Mouse (Mus musculus) stomach, embryonic 14.5 days (tissue): ENCODE measurements around the gene Tm9sf1. TPM values are rescaled to one million over a fixed set of nuclear protein-coding genes. Genes with fewer than 3 reads are reported as not detected.

Experiments used
- ATAC-seq: fragments of 200-750 bp; cut with Nextera tagmentation; 2 replicates; pipeline ENCODE4 v1.8.0; 2017; ENCODE audit warnings: low read depth, moderate TSS enrichment; ENCODE audit not compliant: insufficient number of reproducible peaks, insufficient read depth, low FRiP score
- H3K27ac ChIP-seq: fragments of 300-500 bp; sonication (generic); 2 replicates; pipeline ENCODE4 v1.5.1; 2014; ENCODE audit warnings: mild to moderate bottlenecking, low read length, moderate library complexity, mixed read lengths
- H3K27me3 ChIP-seq: fragments of 300-500 bp; sonication (generic); 2 replicates; pipeline ENCODE4 v1.6.1; 2014; ENCODE audit warnings: low read length, control low read depth, mixed read lengths; ENCODE audit not compliant: control insufficient read depth, insufficient read depth
- H3K36me3 ChIP-seq: fragments of 300-500 bp; sonication (generic); 2 replicates; pipeline ENCODE4 v1.6.1; 2014; ENCODE audit warnings: mild to moderate bottlenecking, control low read depth, low read length, moderate library complexity, mixed read lengths; ENCODE audit not compliant: control insufficient read depth, insufficient read depth
- H3K4me1 ChIP-seq: fragments of 300-500 bp; sonication (generic); 2 replicates; pipeline ENCODE4 v1.6.1; 2014; ENCODE audit warnings: low read length, control low read depth, mixed read lengths; ENCODE audit not compliant: control insufficient read depth, insufficient read depth
- H3K4me2 ChIP-seq: fragments of 300-500 bp; sonication (generic); replicated peaks from 2 replicates; pipeline ENCODE4 v1.6.1; 2014; ENCODE audit warnings: low read depth, low read length, control low read depth
- H3K4me3 ChIP-seq: fragments of 300-500 bp; sonication (generic); 2 replicates; pipeline ENCODE4 v1.5.1; 2014; ENCODE audit warnings: low read depth, low read length, control low read depth
- H3K9ac ChIP-seq: fragments of 300-500 bp; sonication (generic); replicated peaks from 2 replicates; pipeline ENCODE4 v1.6.1; 2014; ENCODE audit warnings: low read depth, mild to moderate bottlenecking, control low read depth, low read length, moderate library complexity, mixed read lengths
- H3K9me3 ChIP-seq: fragments of 300-500 bp; sonication (generic); 2 replicates; pipeline ENCODE4 v1.6.1; 2016; ENCODE audit warnings: low read depth, low read length, control low read depth; ENCODE audit not compliant: control insufficient read depth
- WGBS: fragments of 180-500 bp; shearing (Covaris S2); extraction: QIAGEN DNeasy Blood & Tissue Kit; methylation state at CpG from one replicate; pipeline ENCODE4 v1.1.7; 2014; 5-methylcytosine and 5-hydroxymethylcytosine counted together
- polyA plus RNA-seq: library from polyadenylated mRNA; unstranded; fragments of >200 nt; fragmentation: Nextera tagmentation; extraction: Ambion mirVana; gene quantifications from 2 replicates; pipeline ENCODE4 v1.2.1, GENCODE M21; 2014

Tm9sf1 gene
- polyA plus RNA-seq, 1 experiment from 2014 or later, result 109 TPM

GRCm38 (mm10) chr14:55618486-55619195 lies 25.0 kb downstream of the Tm9sf1 start:
- Histone ChIP-seq H3K4me1 (no peaks in the 10 kb centered on the region), H3K36me3 (no peaks in the 10 kb centered on the region; the same call in 1 of the 2 replicates), H3K27ac (no peak overlapping the region), H3K9ac (0 out of 2 replicates have a peak overlapping the region, but pooled peaks have one; percentile 18), H3K27me3 (no peaks in the 10 kb centered on the region), H3K4me3 (peak overlapping the region; percentile 24), H3K9me3 (no peaks in the 10 kb centered on the region), H3K4me2 (peak overlapping the region; percentile 39)
- ATAC-seq, result 0 out of 2 replicates have a peak, but pooled peaks have one; percentile 47
- WGBS, result 36% methylated on average over 22 of the region's 22 CpGs

GRCm38 (mm10) chr14:55617822-55618221 lies 25.8 kb downstream of the Tm9sf1 start, which contains the start of gene Rec8:
Gene Rec8 (plus strand): TSS chr14:55618037.
- H3K9me3 ChIP-seq, result no peaks in the 10 kb centered on the region
- peak; percentile 88 for ATAC-seq
- no peaks in the 10 kb centered on the region for H3K27me3 ChIP-seq
- no peaks in the 10 kb centered on the region; the same call in 1 of the 2 replicates for H3K36me3 ChIP-seq
- 0 out of 2 replicates have a peak within 1 kb of the TSS, but pooled peaks have one; percentile 18 for H3K9ac ChIP-seq
- no peaks in the 10 kb centered on the region for H3K4me1 ChIP-seq
- no peak within 1 kb of the TSS for H3K27ac ChIP-seq
- H3K4me2 ChIP-seq, result peak within 1 kb of the TSS; percentile 39
- WGBS, result 23% methylated on average over 21 of the region's 21 CpGs
- peak within 1 kb of the TSS; percentile 24 for H3K4me3 ChIP-seq

GRCm38 (mm10) chr14:55616844-55617243 lies 26.8 kb downstream of the Tm9sf1 start:
- ATAC-seq, result no peak
- Histone ChIP-seq H3K9me3 (no peaks in the 10 kb centered on the region), H3K4me1 (no peaks in the 10 kb centered on the region), H3K4me2 (no peak overlapping the region), H3K9ac (no peak overlapping the region), H3K27ac (no peak overlapping the region), H3K4me3 (no peak overlapping the region), H3K27me3 (no peaks in the 10 kb centered on the region), H3K36me3 (no peaks in the 10 kb centered on the region)
- 79% methylated on average over 2 of the region's 2 CpGs for WGBS

- Histone ChIP-seq H3K27ac (no peak overlapping the region), H3K27me3 (no peaks in the 10 kb centered on the region), H3K4me3 (no peak overlapping the region), H3K4me2 (no peak overlapping the region), H3K9ac (no peak overlapping the region), H3K36me3 (no peaks in the 10 kb centered on the region), H3K4me1 (no peaks in the 10 kb centered on the region), H3K9me3 (no peaks in the 10 kb centered on the region)
- no peak for ATAC-seq
- WGBS, result 48% methylated on average over 2 of the region's 2 CpGs
Observed at GRCm38 (mm10) chr14:55615876-55616275, 27.7 kb downstream of the Tm9sf1 start.

GRCm38 (mm10) chr14:55614565-55615178 lies 28.9 kb downstream of the Tm9sf1 start:
- H3K4me3 ChIP-seq, result no peak overlapping the region
- H3K36me3 ChIP-seq, result no peaks in the 10 kb centered on the region
- H3K4me1 ChIP-seq, result no peaks in the 10 kb centered on the region
- WGBS, result 79% methylated on average over 7 of the region's 7 CpGs
- no peak overlapping the region for H3K9ac ChIP-seq
- H3K27ac ChIP-seq, result no peak overlapping the region
- H3K4me2 ChIP-seq, result no peak overlapping the region
- no peak for ATAC-seq
- no peaks in the 10 kb centered on the region for H3K9me3 ChIP-seq
- no peaks in the 10 kb centered on the region for H3K27me3 ChIP-seq

GRCm38 (mm10) chr14:55613346-55613745 lies 30.3 kb downstream of the Tm9sf1 start:
- no peak overlapping the region for H3K9ac ChIP-seq
- 68% methylated on average over 6 of the region's 6 CpGs for WGBS
- no peak overlapping the region for H3K27ac ChIP-seq
- H3K4me1 ChIP-seq, result no peaks in the 10 kb centered on the region
- ATAC-seq, result no peak
- no peaks in the 10 kb centered on the region for H3K27me3 ChIP-seq
- H3K36me3 ChIP-seq, result peaks cover 1% of the 10 kb centered on the region; the same call in 1 of the 2 replicates
- no peaks in the 10 kb centered on the region for H3K9me3 ChIP-seq
- no peak overlapping the region for H3K4me2 ChIP-seq
- H3K4me3 ChIP-seq, result no peak overlapping the region

GRCm38 (mm10) chr14:55608339-55608738 lies 35.3 kb downstream of the Tm9sf1 start:
- ATAC-seq, result no peak
- no peak overlapping the region for H3K9ac ChIP-seq

GRCm38 (mm10) chr14:55605743-55606459 lies 37.7 kb downstream of the Tm9sf1 start:
- 91% methylated on average over 16 of the region's 16 CpGs for WGBS
- Histone ChIP-seq H3K4me2 (no peak overlapping the region), H3K27ac (no peak overlapping the region), H3K36me3 (peaks cover 44% of the 10 kb centered on the region), H3K9ac (no peak overlapping the region), H3K4me3 (no peak overlapping the region), H3K9me3 (no peaks in the 10 kb centered on the region), H3K27me3 (no peaks in the 10 kb centered on the region), H3K4me1 (peaks cover 10% of the 10 kb centered on the region; the same call in 1 of the 2 replicates)
- no peak for ATAC-seq

More at GRCm38 (mm10) chr14:55608339-55608738, 35.3 kb downstream of the Tm9sf1 start:
- 94% methylated on average over 6 of the region's 6 CpGs for WGBS
- Histone ChIP-seq H3K4me2 (no peak overlapping the region), H3K27ac (no peak overlapping the region), H3K27me3 (no peaks in the 10 kb centered on the region), H3K4me1 (peaks cover 8% of the 10 kb centered on the region; the same call in 1 of the 2 replicates), H3K9me3 (no peaks in the 10 kb centered on the region), H3K4me3 (no peak overlapping the region), H3K36me3 (peaks cover 23% of the 10 kb centered on the region)
